Mouse (Mus musculus): ENCODE measurements around the gene Pdhb. TPM values are rescaled to one million over a fixed set of nuclear protein-coding genes. Genes with fewer than 3 reads are reported as not detected.

Gene Pdhb
- polyA plus RNA-seq, 1 experiment from 2014 or later, result 205 TPM

- no peaks in the 10 kb centered on the region for H3K27me3 ChIP-seq (ENCODE audit: poor library complexity, severe bottlenecking)
- H3K4me1 ChIP-seq, result no peaks in the 10 kb centered on the region
- WGBS, result 89% methylated on average over 2 of the region's 2 CpGs
- no peaks in the 10 kb centered on the region for H3K36me3 ChIP-seq (replicated peaks)
- no peak overlapping the region for H3K27ac ChIP-seq
- H3K4me3 ChIP-seq, result no peak overlapping the region
- no peak for DNase-seq (ENCODE audit: extremely low spot score, low spot score)
- no peaks in the 10 kb centered on the region for H3K9me3 ChIP-seq
Measured at GRCm38 (mm10) chr14:8117371-8117770, 55.5 kb downstream of the Pdhb start.

Other genes with a start within 250 kb of the Pdhb start
- gene Gm45521, start 215.7 kb downstream of the Pdhb start, polyA plus RNA-seq (2016; fragmentation: Nextera tagmentation; extraction: Ambion mirVana), result 0.22 and 0.32 TPM in 2 replicates
- gene Dnase1l3, start 178.5 kb downstream of the Pdhb start, polyA plus RNA-seq (2016; fragmentation: Nextera tagmentation; extraction: Ambion mirVana), result not detected in 2 replicates
- 18.6 and 20.2 TPM in 2 replicates for gene Abhd6, start 170.1 kb downstream of the Pdhb start, polyA plus RNA-seq (2016; fragmentation: Nextera tagmentation; extraction: Ambion mirVana)
- 61.0 and 61.5 TPM in 2 replicates for gene Rpp14, start 92.7 kb downstream of the Pdhb start, polyA plus RNA-seq (2016; fragmentation: Nextera tagmentation; extraction: Ambion mirVana)
- gene Pxk, start 74.8 kb downstream of the Pdhb start, polyA plus RNA-seq (2016; fragmentation: Nextera tagmentation; extraction: Ambion mirVana), result 15.5 and 17.0 TPM in 2 replicates
- gene Kctd6, start 41.1 kb upstream of the Pdhb start, polyA plus RNA-seq (2016; fragmentation: Nextera tagmentation; extraction: Ambion mirVana), result 2.8 and 3.1 TPM in 2 replicates
- not detected in 2 replicates for gene Acox2, start 86.3 kb upstream of the Pdhb start, polyA plus RNA-seq (2016; fragmentation: Nextera tagmentation; extraction: Ambion mirVana)
- 0.61 and 0.66 TPM in 2 replicates for gene Fam107a, start 145.0 kb upstream of the Pdhb start, polyA plus RNA-seq (2016; fragmentation: Nextera tagmentation; extraction: Ambion mirVana)
- gene Oit1, start 205.7 kb upstream of the Pdhb start, polyA plus RNA-seq (2016; fragmentation: Nextera tagmentation; extraction: Ambion mirVana), result 0.15 TPM in 1 of 2 replicates, not detected in the other